Mouse (Mus musculus) lung, postnatal 36 days (tissue): ENCODE results near the gene Plscr1.

Source experiments
- DNase-seq: peaks from one replicate; pipeline ENCODE4 v3.0.0; 2022; ENCODE audit warnings: mixed read lengths

The Plscr1 gene

DNA sequence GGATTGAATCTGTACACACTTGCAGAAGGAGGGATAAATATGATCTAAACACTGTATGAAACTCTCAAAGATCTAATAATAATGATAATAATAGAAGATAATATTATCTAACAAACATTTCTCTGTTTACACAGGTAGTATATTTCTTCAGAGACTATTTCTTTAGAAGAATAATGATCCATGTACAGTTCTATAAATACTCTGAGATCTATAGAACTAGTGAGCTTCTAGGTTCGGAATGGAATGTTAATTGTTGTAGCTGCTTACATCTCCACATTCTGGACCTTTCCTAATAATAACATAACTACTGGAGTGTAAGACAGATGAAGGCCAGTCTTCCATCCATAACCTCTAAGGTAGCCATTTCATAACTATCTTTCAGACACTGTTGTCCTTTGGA, 59.5 kb downstream of the Plscr1 start, which contains the start of gene 1700057G04Rik:
Gene 1700057G04Rik (plus strand): TSS at position 301 of the 400 bp plus-strand sequence.
- no peak for DNase-seq

GRCm38 (mm10) chr9:92316791-92317190, 67.2 kb downstream of the Plscr1 start:
- DNase-seq: no peak
